Mouse (Mus musculus) 416B (cell line): Measurements from ENCODE around the gene Gm28048.
A peak's percentile ranks its signal among the peaks of the same experiment; 100 is the strongest.

Source experiments
- DNase-seq: peaks from one replicate; pipeline ENCODE4 v3.0.0; 2011; ENCODE audit warnings: low read depth

Gene Gm28048

GRCm38 (mm10) chr11:22981984-22982757 lies at the start of gene Gm28048, which contains the start of gene Commd1:
Gene Gm28048 (minus strand): TSS chr11:22982090.
Gene Commd1 (minus strand): TSS chr11:22982382.
- DNase-seq, result peak; percentile 94

- DNase-seq, result no peak
Measured at GRCm38 (mm10) chr11:23029399-23029798, 47.5 kb upstream of the Gm28048 start.

DNA sequence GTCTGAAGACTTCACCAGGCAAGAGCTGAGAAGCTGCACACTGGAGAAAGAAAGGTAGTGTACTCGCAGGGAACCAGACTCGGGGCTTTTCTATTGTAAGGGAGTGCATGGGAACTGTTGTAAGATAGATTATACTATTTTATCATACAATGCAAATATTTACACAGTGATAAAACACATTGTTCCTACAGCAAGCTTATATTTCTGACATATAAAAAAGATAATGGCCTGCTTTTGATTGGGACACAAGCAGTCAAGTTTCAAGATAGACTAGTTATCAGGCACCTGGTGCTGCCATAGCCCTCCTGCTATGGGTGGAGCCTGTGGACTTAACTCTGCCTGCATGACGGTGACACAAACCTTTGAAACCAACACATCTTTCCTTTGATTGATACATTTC lies 47.1 kb upstream of the Gm28048 start:
- no peak for DNase-seq

DNA sequence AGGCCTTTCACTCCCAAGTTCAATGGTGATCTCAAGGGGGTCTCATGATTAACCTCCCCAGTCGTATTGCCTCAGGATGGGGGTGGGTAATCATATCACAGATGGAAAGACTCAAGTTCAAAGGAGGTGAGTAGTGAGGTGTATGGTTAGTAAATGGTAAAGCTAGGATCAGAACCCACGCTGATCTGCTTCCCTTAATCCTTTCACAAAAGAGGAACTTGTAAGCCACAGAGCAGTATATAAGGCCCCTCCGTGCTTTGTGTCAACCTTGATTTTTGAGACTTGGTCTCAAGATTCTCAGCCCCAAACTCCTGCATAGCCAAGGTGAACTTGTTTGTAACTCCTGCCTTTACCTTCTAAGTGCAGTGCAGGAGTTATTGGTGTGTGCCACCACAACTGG lies 42.3 kb upstream of the Gm28048 start:
- DNase-seq, result peak; percentile 13

DNA sequence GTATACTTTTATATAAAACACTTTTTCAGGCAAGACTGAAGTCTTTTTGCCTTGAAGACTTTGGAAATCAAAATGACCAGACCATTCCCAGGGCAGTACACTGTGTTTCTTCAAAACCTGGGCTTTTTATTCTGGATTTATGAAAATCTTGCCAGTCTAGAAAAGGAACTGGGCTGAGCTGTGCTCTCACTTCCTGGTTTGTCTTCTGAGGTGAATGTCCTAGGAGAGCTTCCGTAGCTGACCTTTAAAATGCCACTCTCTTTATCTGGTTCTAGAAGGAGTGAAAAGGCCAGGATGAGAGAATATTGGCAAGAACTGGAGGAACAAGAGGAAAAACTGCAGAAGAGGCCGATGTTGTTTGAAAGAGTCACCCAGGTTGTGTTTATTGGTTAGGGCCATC lies 41.3 kb upstream of the Gm28048 start:
- no peak for DNase-seq

DNA sequence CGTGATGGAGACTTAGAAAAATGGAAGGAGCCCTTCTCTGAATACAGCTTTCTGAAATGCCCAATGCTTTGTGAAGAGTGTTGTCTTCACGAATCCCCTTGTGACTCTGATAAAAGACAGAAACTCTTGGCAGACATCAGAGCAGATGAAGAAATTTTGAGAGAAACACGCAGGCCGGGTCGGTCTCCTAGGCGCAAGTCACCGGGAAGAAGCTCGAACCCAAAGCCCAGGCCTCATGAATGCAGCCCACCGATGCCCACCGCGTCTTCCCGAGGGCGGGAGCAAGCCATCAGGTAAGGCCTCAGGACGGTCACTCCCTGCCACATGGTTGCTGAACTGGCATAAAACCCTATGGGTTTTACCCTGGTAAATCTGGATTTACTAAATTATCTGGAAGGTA lies 39.0 kb upstream of the Gm28048 start:
- DNase-seq, result no peak

DNA sequence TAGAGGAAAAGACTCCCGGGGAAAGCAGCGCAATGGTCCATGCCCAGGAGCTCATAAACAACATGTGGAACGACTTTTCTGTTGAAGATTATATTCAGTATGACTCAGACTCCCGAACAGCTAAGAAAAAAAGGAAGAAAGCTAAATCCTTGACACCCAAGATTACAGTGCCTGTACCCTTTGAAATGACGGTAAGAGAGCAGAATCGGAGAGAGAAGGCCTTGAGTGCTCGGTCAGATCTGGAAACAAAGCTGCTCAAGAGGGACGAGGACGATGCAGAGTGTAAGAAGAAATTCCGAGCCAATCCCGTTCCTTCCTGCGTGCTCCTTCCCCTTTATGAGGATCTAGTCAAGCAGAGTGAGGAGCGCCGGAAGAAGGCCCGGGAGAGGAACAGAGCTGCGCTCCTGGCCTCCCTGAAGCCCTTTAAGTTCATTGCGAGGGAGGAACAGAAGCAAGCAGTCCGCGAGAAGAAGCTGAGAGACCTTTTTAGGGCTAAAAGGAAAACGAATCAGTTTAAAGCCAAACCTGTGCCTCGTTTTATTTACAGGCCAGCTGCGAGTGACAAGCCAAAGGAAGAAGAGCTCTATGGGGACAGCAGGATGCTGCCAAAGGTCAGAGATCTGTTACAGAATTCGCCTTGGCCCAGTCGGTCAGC lies 38.4 kb upstream of the Gm28048 start:
- DNase-seq, result no peak

DNA sequence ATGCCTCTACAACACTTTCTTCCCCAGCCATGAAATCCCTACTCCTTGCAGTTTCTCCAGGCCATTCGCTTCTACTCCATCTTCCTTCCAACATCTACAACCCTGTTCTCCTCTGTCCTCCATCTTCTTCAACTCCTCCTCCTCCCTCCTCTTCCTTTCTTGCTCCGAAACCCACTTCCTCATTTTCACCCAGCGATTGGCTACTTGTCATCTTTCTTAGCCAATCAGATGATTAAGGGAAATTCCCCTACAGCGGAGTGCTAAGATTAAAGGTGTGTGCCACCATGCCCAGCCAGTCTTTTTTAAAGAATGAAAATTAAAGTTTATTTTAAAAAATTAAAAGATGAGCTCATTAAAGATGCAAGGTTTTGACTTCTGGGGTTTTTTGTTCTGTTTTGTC lies 36.1 kb upstream of the Gm28048 start:
- DNase-seq, result peak; percentile 35

DNA sequence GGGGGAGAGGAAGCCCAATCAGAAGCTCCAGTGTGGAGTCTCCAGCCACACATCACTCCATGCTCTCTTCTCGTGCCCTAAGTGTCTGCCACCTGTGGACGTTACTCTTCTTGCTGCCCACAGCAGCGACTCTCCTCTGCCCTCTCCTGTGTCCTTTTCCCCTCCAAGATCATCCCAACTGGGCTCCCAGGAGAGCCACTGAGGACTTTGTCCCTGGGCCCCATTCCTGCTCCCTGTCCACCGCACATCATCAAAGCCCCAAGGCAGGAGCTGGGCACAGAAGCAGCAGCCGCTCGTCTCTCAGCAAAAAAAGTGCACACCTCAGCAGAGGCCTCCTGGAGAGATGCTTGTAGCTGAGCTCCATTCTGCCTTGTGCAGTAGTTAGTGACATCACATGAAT lies 33.1 kb upstream of the Gm28048 start:
- no peak for DNase-seq

DNA sequence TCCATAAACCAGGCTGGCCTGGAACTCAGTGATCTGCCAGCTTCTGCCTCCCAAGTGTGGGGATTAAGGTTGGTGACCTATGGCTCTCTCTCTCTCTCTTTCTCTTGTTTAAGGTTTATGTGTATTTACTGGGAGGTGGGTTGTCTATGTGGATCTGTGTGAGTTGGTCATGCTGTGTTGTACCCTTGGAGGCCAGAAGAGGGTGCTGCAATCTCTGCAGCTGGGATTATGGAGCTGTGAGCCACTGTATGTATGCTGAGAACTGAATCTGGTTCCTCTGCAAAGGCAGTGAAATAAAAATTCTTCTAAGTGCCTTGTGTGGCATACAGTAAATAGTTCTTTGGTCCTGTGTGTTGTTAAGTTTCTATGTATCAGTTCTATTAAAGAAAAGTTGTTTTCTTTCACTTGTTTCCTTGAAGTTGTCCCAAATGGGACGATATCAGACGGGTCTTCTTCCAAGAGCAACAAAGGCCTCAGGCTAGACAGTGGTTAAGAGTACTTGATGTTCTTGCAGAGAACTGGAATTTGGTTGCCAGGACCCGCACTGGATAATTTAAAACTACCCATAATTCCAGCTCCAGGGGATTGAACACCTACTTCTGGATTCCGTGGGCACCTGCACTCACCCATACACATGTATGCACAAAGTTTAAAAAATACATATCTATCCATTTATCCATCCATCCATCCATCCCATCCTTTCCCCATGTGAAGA lies 31.8 kb upstream of the Gm28048 start:
- peak; percentile 59 for DNase-seq

GRCm38 (mm10) chr11:23013096-23013495 lies 31.2 kb upstream of the Gm28048 start:
- DNase-seq, result no peak

- no peak for DNase-seq
Measured at GRCm38 (mm10) chr11:23008824-23009200, 26.9 kb upstream of the Gm28048 start.

GRCm38 (mm10) chr11:23008181-23008823 lies 26.4 kb upstream of the Gm28048 start:
- peak; percentile 76 for DNase-seq

- DNase-seq, result peak; percentile 52
Measured at GRCm38 (mm10) chr11:23007481-23008180, 25.7 kb upstream of the Gm28048 start, which contains the start of gene Fam161a. Gene Fam161a (plus strand): TSS chr11:23007531.

- DNase-seq, result no peak
Measured at GRCm38 (mm10) chr11:23007166-23007480, 25.2 kb upstream of the Gm28048 start.

DNA sequence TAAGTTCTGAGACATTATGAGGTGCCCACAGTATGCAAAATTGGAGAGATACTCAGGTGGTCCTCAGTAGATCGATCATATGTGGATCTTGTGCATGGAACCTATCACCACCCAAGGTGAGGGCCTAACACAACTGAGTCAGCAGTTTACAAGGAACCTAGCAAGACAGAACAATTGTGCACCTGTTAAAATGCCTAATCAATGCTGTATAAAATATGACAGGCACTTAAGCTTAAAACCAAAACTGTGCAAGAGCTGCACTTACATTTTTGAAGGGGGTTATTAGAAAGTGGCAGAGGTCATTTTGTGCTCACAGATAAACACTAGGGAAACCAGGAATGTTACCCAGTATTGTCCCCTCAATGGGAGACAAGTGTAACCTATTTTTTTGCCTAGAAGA lies 23.4 kb upstream of the Gm28048 start:
- DNase-seq, result no peak

- no peak for DNase-seq
Measured at GRCm38 (mm10) chr11:22998308-22998707, 16.4 kb upstream of the Gm28048 start.

DNA sequence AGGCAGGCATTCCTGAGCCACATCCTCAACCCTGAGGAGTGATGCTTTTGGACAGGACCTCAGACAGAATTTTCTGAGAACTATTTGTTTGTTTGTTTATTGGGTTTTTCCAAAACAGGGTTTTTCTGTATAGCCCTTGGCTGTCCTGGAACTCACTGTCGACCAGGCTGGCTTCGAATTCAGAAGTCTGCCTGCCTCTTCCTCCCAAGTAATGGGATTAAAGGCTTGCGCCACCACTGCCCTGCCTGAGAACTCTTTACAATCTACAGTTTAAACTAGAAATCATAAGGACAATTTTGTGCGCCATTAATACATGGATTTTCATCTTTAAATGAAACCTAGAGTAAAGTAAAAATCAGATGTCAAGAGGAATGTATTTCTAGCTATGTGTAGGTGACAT lies 13.6 kb upstream of the Gm28048 start:
- no peak for DNase-seq

- DNase-seq, result peak; percentile 43
Measured at GRCm38 (mm10) chr11:22994271-22994670, 12.4 kb upstream of the Gm28048 start.

DNA sequence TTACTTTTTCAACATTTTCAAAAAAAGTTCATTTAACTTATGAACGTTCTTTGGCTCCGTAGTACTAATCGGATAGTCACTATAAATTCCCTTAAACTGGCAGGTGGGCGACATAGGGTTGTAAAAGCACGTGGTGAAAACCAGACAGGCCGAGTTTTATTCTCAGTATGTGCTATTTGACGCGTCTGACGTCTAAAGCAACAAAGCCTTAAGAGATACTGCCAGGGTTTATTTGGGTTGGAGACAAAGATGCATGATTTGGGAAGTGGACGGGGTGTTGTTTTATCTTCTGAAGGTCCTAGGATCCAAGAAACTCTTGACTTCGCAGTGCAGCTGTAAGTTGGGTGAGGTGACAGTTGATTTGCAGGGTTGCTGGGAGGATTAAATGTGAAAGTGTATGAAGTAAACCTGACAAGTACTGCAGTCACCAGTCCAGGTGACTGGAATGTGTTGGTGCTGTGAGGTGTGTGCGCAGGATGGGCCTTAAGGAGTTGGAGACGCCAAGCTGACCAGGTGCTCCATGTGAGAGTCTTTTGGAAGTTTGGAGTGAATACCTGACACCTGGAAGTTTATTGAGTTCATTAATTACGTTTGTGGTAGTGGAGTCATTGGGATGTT lies 9.4 kb upstream of the Gm28048 start:
- DNase-seq, result peak; percentile 26

DNA sequence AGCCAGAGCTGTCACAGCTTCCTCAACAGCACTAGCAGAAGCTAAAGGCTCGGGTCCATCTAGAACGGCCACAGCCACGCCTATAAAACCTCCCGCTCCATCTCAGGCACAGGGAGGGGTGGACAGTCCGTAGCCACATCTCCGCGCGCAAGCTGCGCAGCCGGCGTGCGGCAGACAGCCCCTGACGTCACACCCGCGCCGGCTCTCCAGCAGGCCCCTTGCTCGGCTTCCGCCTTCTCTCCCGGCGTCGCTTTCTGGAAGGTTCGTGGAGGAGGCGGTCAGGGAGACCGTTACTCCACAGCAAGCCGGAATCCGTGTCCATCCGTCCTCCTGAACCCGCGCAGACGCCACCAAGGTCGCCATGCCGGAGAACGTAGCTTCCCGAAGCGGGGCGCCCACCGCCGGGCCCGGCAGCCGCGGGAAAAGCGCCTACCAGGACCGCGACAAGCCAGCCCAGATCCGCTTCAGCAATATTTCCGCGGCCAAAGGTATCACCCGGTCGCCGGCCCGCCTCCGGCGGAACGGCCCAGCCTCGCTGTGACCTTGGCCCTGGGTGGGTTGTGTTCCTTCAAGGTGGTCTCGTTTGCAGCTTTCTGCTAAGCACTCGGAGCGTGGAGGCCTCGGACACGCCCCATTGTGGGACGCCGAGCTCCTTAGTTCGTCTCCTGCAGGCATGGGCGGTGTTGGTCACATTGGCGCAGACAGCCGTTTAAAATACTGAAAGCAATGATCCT lies 8.7 kb upstream of the Gm28048 start, which contains the start of gene Cct4:
Cct4 (plus strand) TSS at position 127 of the 734 bp plus-strand sequence.
- DNase-seq, result peak; percentile 98
